Mouse (Mus musculus): ENCODE results near the gene Tnfaip6.

GRCm38 (mm10) chr2:52055616-52056015, 17.8 kb downstream of the Tnfaip6 start:
- TF ChIP-seq CTCF (conservative IDR thresholded peaks at IDR 0.05; ENCODE audit: low read length) (no peak), NANOG (IDR thresholded peaks at IDR 0.05; ENCODE audit: borderline replicate concordance, low read length) (peak; percentile 58; the same call in 1 of the 2 replicates), POU5F1 (IDR thresholded peaks at IDR 0.05; ENCODE audit: borderline replicate concordance, low read length) (no peak)
